Mouse (Mus musculus): ENCODE data around the gene Il34. TPM values are rescaled to one million over a fixed set of nuclear protein-coding genes. Genes with fewer than 3 reads are reported as not detected.

Gene Il34
- total and polyA plus RNA-seq, 3 experiments: 3.3 to 15.3 (median 5.3) TPM

DNA sequence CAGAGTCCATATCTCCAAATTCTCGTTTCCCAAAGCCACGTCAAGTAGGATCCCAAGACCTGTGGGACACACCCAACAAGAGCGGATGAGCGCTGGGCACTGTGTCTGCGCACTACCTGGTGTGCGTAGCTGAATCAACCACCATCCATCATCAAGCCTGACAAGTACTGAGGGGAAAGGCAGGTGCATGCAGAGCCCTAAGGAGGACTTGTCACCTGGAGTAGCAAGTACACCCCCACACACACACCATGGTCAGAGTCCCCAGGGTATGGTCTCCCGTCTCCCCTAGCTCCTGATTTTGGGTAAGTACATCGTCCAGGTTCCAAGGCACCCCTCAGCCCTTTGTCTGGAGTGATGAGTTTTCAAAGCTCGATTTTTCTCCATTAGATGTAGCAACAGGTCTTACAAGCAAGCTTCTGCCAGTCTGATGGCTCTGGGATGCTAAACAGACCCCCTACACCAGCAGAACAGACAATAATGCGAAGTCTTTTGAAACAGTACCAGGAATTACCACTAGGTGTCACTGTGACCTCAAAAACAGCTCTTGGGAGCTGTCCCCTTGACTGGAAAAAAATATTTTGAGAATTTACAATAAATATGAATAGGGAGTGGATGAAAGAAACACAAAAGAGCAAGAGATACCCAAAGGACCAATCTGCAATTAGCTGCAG, 56.1 kb downstream of the Il34 start:
- no peak overlapping the region for H3K4me3 ChIP-seq
- intact Hi-C loops (cut with DNase I): loop anchor here (1.0 to 10.0 kb wide), 4 partner anchors 68 to 341 kb away; no protein-coding TSS in a partner anchor
- H3K36me3 ChIP-seq (ENCODE audit: control insufficient read depth, insufficient read depth, low read length): no peaks in the 10 kb centered on the region
- H3K79me2 ChIP-seq (replicated peaks; ENCODE audit: control insufficient read depth, insufficient read depth, low read length): no peaks in the 10 kb centered on the region
- H3K9ac ChIP-seq (ENCODE audit: low read depth, low read length): no peak overlapping the region
- no peaks in the 10 kb centered on the region for H3K4me1 ChIP-seq (ENCODE audit: control insufficient read depth, insufficient read depth, low read length)
- WGBS: 55% methylated on average over 10 of the region's 10 CpGs
- no peak for DNase-seq
- no peaks in the 10 kb centered on the region for H3K27me3 ChIP-seq (ENCODE audit: control insufficient read depth, insufficient read depth, low read length)
- H3K27ac ChIP-seq: no peak overlapping the region
- TF ChIP-seq POLR2A (IDR thresholded peaks at IDR 0.05; ENCODE audit: insufficient read depth, low read depth, low read length) (no peak), CTCF (IDR thresholded peaks at IDR 0.05) (no peak), EP300 (IDR thresholded peaks at IDR 0.05; ENCODE audit: insufficient read depth, low read depth, low read length) (no peak)

DNA sequence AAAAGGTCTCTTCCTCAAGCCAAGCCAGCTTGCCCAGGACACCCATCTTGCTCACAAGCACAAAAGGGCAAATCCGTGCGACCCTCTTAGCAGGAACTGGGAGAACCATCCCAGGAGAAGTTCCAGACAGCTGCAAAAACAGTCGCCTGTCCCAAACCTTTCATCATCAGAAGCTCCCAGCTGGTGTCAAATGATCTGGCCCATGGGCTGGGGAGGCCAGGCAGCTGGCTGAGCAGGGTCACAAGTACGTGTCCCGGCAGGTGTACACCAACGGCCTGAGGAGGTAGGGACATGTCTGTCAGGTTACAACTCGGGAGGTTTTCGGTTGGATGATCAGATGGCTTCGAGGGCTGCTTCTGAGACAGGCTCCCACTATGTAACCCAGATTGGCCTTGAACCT, 59.1 kb downstream of the Il34 start:
- 54% methylated on average over 9 of the region's 9 CpGs for WGBS
- no peaks in the 10 kb centered on the region for H3K27me3 ChIP-seq (ENCODE audit: control insufficient read depth, insufficient read depth, low read length)
- H3K9ac ChIP-seq (ENCODE audit: low read depth, low read length): no peak overlapping the region
- H3K27ac ChIP-seq: no peak overlapping the region
- DNase-seq: no peak
- intact Hi-C loops (cut with DNase I): no loop called here
- no peak overlapping the region for H3K4me3 ChIP-seq
- TF ChIP-seq EP300 (IDR thresholded peaks at IDR 0.05; ENCODE audit: insufficient read depth, low read depth, low read length) (no peak), POLR2A (IDR thresholded peaks at IDR 0.05; ENCODE audit: insufficient read depth, low read depth, low read length) (no peak)
- no peaks in the 10 kb centered on the region for H3K4me1 ChIP-seq (ENCODE audit: control insufficient read depth, insufficient read depth, low read length)
- no peaks in the 10 kb centered on the region for H3K79me2 ChIP-seq (replicated peaks; ENCODE audit: control insufficient read depth, insufficient read depth, low read length)
- H3K36me3 ChIP-seq (ENCODE audit: control insufficient read depth, insufficient read depth, low read length): no peaks in the 10 kb centered on the region

DNA sequence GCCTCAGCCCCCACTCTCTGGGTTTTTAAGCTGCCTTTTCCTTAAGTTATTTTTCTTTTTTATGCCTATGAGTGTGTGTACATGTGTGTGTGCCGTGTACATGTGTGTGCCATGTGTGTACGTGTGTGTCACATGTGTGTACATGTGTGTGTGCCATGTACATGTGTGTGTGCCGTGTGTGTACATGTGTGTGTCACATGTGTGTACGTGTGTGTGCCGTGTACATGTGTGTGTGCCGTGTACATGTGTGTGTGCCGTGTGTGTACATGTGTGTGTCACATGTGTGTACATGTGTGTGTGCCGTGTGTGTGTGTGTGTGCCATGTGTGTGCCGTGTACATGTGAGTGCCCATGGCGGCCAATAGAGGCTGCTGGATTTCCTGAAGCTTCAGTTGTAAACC, 60.6 kb downstream of the Il34 start:
- Histone ChIP-seq H3K4me3 (no peak overlapping the region), H3K27me3 (ENCODE audit: control insufficient read depth, insufficient read depth, low read length) (no peaks in the 10 kb centered on the region), H3K79me2 (replicated peaks; ENCODE audit: control insufficient read depth, insufficient read depth, low read length) (no peaks in the 10 kb centered on the region), H3K4me1 (ENCODE audit: control insufficient read depth, insufficient read depth, low read length) (no peaks in the 10 kb centered on the region), H3K27ac (no peak overlapping the region), H3K9ac (ENCODE audit: low read depth, low read length) (no peak overlapping the region), H3K36me3 (ENCODE audit: control insufficient read depth, insufficient read depth, low read length) (no peaks in the 10 kb centered on the region)
- no peak for TF ChIP-seq EP300 (IDR thresholded peaks at IDR 0.05; ENCODE audit: insufficient read depth, low read depth, low read length)
- TF ChIP-seq POLR2A (IDR thresholded peaks at IDR 0.05; ENCODE audit: insufficient read depth, low read depth, low read length): no peak
- no peak for TF ChIP-seq CTCF (IDR thresholded peaks at IDR 0.05)
- 94% methylated on average over 10 of the region's 10 CpGs for WGBS
- intact Hi-C loops (cut with DNase I): no loop called here
- DNase-seq: no peak

DNA sequence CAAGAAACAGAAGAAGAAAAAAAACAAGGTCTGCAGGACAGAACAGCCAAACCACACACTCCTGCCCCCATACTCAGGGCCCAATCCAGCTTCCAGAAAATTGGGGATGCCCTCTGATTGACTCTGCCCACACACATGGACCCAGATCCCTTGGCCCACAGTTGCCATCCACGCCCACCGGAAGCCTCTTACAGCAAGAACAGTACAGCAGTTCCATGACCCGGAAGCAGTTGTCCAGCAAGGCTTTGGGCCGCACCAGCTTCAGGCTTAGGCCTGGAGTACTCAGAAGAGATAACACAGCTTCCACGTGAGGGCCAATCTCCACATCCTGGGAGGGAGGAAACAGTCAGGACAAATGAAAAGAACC, 63.3 kb downstream of the Il34 start:
- Histone ChIP-seq H3K27ac (no peak overlapping the region), H3K79me2 (replicated peaks; ENCODE audit: control insufficient read depth, insufficient read depth, low read length) (no peaks in the 10 kb centered on the region), H3K4me3 (no peak overlapping the region), H3K36me3 (ENCODE audit: control insufficient read depth, insufficient read depth, low read length) (no peaks in the 10 kb centered on the region), H3K9ac (ENCODE audit: low read depth, low read length) (no peak overlapping the region), H3K4me1 (ENCODE audit: control insufficient read depth, insufficient read depth, low read length) (no peaks in the 10 kb centered on the region), H3K27me3 (ENCODE audit: control insufficient read depth, insufficient read depth, low read length) (no peaks in the 10 kb centered on the region)
- intact Hi-C loops (cut with DNase I): no loop called here
- TF ChIP-seq POLR2A (IDR thresholded peaks at IDR 0.05; ENCODE audit: insufficient read depth, low read depth, low read length) (no peak), EP300 (IDR thresholded peaks at IDR 0.05; ENCODE audit: insufficient read depth, low read depth, low read length) (no peak), CTCF (IDR thresholded peaks at IDR 0.05) (no peak)
- 73% methylated on average over 5 of the region's 5 CpGs for WGBS
- no peak for DNase-seq

DNA sequence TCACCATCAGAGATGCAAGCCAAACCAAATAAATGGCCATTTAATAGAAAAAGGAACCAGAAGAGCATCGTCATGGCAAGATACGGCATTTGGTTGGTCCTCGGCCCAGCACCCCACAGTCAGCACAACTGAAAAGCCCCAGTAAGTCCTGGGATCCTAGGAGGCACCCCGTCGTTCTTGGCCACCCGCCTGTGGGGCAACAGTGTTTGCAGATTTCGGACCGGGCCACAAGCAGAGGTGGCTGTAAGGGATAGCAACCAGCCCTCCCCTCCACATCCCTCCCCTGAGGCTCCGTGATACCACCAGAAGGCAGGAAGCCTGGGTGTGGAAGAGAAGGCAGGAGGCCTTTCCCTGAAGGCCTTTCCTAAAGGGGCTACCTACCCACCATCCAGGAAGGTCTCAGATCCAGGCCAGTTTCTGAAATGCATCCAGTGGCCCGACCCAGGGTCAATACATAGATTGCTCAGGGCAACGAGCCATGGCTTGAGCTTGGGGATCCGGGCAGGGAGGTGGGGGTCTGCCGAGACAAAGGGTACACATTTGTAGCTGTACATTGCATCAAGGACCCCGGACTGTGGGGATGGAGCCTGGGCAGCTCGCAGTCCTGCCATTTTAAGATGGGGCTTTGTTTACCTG, 63.8 kb downstream of the Il34 start:
- no peaks in the 10 kb centered on the region for H3K27me3 ChIP-seq (ENCODE audit: control insufficient read depth, insufficient read depth, low read length)
- no peak for DNase-seq
- TF ChIP-seq CTCF (IDR thresholded peaks at IDR 0.05) (no peak), POLR2A (IDR thresholded peaks at IDR 0.05; ENCODE audit: insufficient read depth, low read depth, low read length) (no peak), EP300 (IDR thresholded peaks at IDR 0.05; ENCODE audit: insufficient read depth, low read depth, low read length) (no peak)
- no peak overlapping the region for H3K9ac ChIP-seq (ENCODE audit: low read depth, low read length)
- H3K79me2 ChIP-seq (replicated peaks; ENCODE audit: control insufficient read depth, insufficient read depth, low read length): no peaks in the 10 kb centered on the region
- 78% methylated on average over 15 of the region's 15 CpGs for WGBS
- H3K27ac ChIP-seq: no peak overlapping the region
- intact Hi-C loops (cut with DNase I): no loop called here
- no peaks in the 10 kb centered on the region for H3K4me1 ChIP-seq (ENCODE audit: control insufficient read depth, insufficient read depth, low read length)
- H3K36me3 ChIP-seq (ENCODE audit: control insufficient read depth, insufficient read depth, low read length): no peaks in the 10 kb centered on the region
- no peak overlapping the region for H3K4me3 ChIP-seq

DNA sequence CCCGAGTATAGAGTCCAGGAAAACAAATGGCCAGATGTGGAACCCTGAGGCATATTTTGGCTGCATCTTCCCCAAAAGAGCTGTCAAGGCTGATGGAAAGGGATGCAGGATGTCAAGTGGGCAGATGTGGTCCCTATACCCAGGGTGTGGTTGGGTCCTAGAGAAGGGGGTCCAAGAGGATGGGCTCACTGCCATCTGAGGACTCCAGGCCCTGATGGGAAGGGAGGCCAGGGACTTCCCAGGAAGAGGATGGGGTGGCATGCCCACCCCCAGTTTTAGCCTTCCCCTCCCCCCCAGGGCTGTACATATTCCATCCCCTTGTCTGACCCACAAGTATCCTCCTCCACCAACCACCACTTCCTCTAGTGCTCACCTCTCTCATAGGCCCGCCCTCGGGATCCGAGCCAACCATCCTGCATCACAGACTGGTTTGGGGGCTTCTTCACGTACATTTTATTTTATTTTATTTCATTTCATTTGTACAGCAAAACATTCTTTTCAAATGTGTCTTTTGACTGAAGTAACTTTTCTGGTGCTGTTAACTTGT, 65.0 kb downstream of the Il34 start:
- Histone ChIP-seq H3K79me2 (replicated peaks; ENCODE audit: control insufficient read depth, insufficient read depth, low read length) (no peaks in the 10 kb centered on the region), H3K4me1 (ENCODE audit: control insufficient read depth, insufficient read depth, low read length) (no peaks in the 10 kb centered on the region), H3K9ac (ENCODE audit: low read depth, low read length) (no peak overlapping the region), H3K36me3 (ENCODE audit: control insufficient read depth, insufficient read depth, low read length) (no peaks in the 10 kb centered on the region), H3K4me3 (no peak overlapping the region), H3K27ac (no peak overlapping the region), H3K27me3 (ENCODE audit: control insufficient read depth, insufficient read depth, low read length) (no peaks in the 10 kb centered on the region)
- intact Hi-C loops (cut with DNase I): no loop called here
- no peak for DNase-seq
- WGBS: 80% methylated on average over 5 of the region's 5 CpGs
- TF ChIP-seq POLR2A (IDR thresholded peaks at IDR 0.05; ENCODE audit: insufficient read depth, low read depth, low read length) (no peak), CTCF (IDR thresholded peaks at IDR 0.05) (no peak), EP300 (IDR thresholded peaks at IDR 0.05; ENCODE audit: insufficient read depth, low read depth, low read length) (no peak)

Data from heart, adult 2 months (tissue).